In the genomic region with DNA sequence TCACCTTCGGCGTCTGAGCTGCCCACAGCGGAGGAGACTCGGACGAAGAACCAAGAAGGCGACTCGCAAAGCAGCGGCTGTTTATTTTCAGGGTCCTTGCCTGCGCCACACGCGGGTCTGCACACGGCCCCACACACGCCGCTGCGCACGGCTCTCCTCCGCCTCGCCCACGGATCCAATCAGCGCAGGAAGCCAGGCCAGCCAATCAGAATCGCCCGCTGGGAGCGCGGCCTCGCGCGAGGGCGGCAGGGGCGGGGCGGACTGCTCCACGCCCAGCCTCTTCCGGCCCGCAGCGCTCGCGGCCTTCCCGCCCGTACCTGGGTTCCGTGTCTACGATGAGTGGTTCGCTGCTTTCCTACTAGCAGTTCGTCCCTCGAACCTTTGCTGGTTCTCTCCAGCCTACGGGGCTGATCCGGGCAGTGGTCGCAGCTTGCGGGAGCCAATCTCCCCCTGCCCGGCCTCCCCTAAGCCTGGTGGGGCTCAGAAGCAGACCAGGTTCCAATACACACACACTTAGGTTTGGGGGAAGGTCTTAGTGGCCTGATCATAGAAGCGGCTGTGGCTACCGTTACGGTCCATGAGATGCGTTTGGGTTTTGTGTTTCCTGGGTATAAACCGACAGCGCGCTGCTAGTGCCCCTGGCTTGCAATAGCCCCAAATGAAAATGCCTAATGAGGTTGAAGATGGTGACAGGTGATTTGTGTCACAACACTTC, we compare ENCODE assay signal across 8 mouse cellular contexts. TPM values are rescaled to one million over a fixed set of nuclear protein-coding genes. Genes with fewer than 3 reads are reported as not detected.
DNase-seq lines count a peak whose midpoint lies in the region; ATAC-seq lines count a peak whose summit lies in the region.

A gene (minus strand): TSS at position 207 of the 715 bp plus-strand sequence.

- H3K27me3 ChIP-seq in megakaryocyte, embryonic 14.5 days (replicated peaks) = no peaks in the 10 kb centered on the region

- peak; percentile 99 for DNase-seq in ZHBTc4 (ENCODE audit: low read depth, low spot score)
- peak; percentile 96 for DNase-seq in gastrocnemius, adult 8-10 months (ENCODE audit: low spot score in 2 of 2)
- peak; percentile 86 for DNase-seq in hindlimb bud, embryonic 11.5 days (ENCODE audit: extremely low spot score, low read depth, low spot score)
- peak; percentile 93 to 96 for DNase-seq in left cerebral cortex, adult 8-10 months (ENCODE audit: low spot score in 2 of 2)
- peak; percentile 98 to 99 for DNase-seq in right cerebral cortex, postnatal 10 days (ENCODE audit: low spot score in 2 of 2)
- peak; percentile 96 for DNase-seq in urinary bladder, postnatal 25 days (ENCODE audit: low spot score)

- H3K36me3 ChIP-seq in megakaryocyte, embryonic 14.5 days (replicated peaks; ENCODE audit: low read length) = peaks cover 29% of the 10 kb centered on the region

- peaks cover 66% of the 10 kb centered on the region for H3K4me1 ChIP-seq in megakaryocyte, embryonic 14.5 days

- peak; percentile 93 for ATAC-seq in common myeloid progenitor, adult 5-6 weeks (replicated peaks; ENCODE audit: low read depth, poor library complexity, severe bottlenecking)

- peak within 1 kb of the TSS; percentile 99 for H3K4me3 ChIP-seq in megakaryocyte, embryonic 14.5 days (replicated peaks)

- H3K9me3 ChIP-seq in megakaryocyte, embryonic 14.5 days = no peaks in the 10 kb centered on the region

RNA-seq across cellular contexts. Expression of the gene that starts here (rescaled TPM):
- total RNA-seq in common myeloid progenitor, adult 5-6 weeks (2017) = 1,356 and 1,403 TPM in 2 replicates
- 100 to 1,000 TPM; 567 to 637 (median 580) TPM for total RNA-seq in gastrocnemius, adult 8-10 months (2022)
- 100 to 1,000 TPM; 280 to 313 (median 302) TPM for total RNA-seq in left cerebral cortex, adult 8-10 months (2022)
- 44.0 and 59.4 TPM in 2 replicates for polyA plus RNA-seq in megakaryocyte, embryonic 14.5 days (2012; ENCODE audit: insufficient read depth, low replicate concordance)

Comparison
In these comparisons a context has a peak if more than half of its experiments do, and no peak if none do; other contexts are left out.
1. Peak in every context shown above with its lines: DNase-seq, ATAC-seq and H3K4me3 ChIP-seq.